Mouse (Mus musculus): ENCODE results near the gene Gm39653.

DNA sequence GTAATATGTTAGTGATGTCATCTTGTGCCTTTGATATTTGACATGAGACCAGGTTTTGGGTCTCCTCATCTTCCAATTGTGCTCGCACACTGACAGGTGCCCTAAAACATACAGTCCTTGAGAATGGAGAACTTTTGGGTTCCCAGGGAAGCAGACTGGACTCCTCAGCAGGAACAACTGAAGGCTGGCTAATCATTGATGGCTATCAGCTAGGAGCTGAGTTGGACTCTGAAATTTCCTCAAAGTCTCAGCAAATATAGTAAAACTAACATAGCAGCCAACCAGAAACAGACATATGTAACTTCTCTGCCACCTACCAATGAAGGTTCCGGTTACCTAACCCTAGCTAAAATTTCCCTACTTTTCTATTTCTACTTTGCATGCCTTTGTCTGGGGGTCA, 50.3 kb downstream of the Gm39653 start:
- TF ChIP-seq ZC3H11A (IDR thresholded peaks at IDR 0.05; ENCODE audit: borderline replicate concordance, low read depth, low read length) (no peak), ZNF384 (IDR thresholded peaks at IDR 0.05; ENCODE audit: low read depth, low read length) (no peak), MAFK (IDR thresholded peaks at IDR 0.05; ENCODE audit: insufficient read depth, low read depth, low read length) (no peak), HCFC1 (IDR thresholded peaks at IDR 0.05; ENCODE audit: borderline replicate concordance, insufficient read depth, low read length) (no peak)

Measured in ES-E14 (cell line).